Mouse (Mus musculus) megakaryocyte progenitor cell, adult 5-6 weeks (primary cell): ENCODE measurements around the gene Ajm1. TPM values are rescaled to one million over a fixed set of nuclear protein-coding genes. Genes with fewer than 3 reads are reported as not detected.
A peak's percentile ranks its signal among the peaks of the same experiment; 100 is the strongest.

Experiments
- ATAC-seq: replicated peaks from 2 replicates; pipeline ENCODE4 v1.8.0; 2016; ENCODE audit warnings: mild to moderate bottlenecking, moderate TSS enrichment, inconsistent platforms; ENCODE audit not compliant: poor library complexity
- total RNA-seq, 2 experiments: library from RNA; stranded (forward) in 1 of 2; stranded (reverse) in 1 of 2; fragments of 157-497, 149-512 nt in 1 of 2; fragments of 200-1000 nt in 1 of 2; gene quantifications; 2 replicates each; pipeline versions ENCODE4 v1.2.3 to v1.2.4; 2015 to 2017

Ajm1 gene
- total RNA-seq, 2 experiments from 2014 or later, result not detected

- ATAC-seq, result no peak
These were observed 46.7 kb downstream of the Ajm1 start for GRCm38 (mm10) chr2:25534866-25535182.

- ATAC-seq, result peak; percentile 46
These were observed 47.2 kb downstream of the Ajm1 start for GRCm38 (mm10) chr2:25534178-25534865.

- no peak for ATAC-seq
These were observed 47.9 kb downstream of the Ajm1 start for GRCm38 (mm10) chr2:25533707-25534106.

- no peak for ATAC-seq
These were observed 54.9 kb downstream of the Ajm1 start for GRCm38 (mm10) chr2:25526510-25527302.

Other genes with a start within 250 kb of the Ajm1 start
Only the 30 nearest of the 34 such genes appear.
- 42.2 and 60.4 TPM in 2 replicates for gene Uap1l1, start 216.1 kb downstream of the Ajm1 start, total RNA-seq (2015)
- 13.6 and 14.5 TPM in 2 replicates for gene Uap1l1, start 216.1 kb downstream of the Ajm1 start, total RNA-seq (2017)
- gene Sapcd2, start 209.4 kb downstream of the Ajm1 start, total RNA-seq (2015), result 6.0 and 10.8 TPM in 2 replicates
- gene Sapcd2, start 209.4 kb downstream of the Ajm1 start, total RNA-seq (2017), result 5.8 and 6.7 TPM in 2 replicates
- gene Entpd2, start 185.9 kb downstream of the Ajm1 start, total RNA-seq (2015), result not detected in 2 replicates
- not detected in 2 replicates for gene Entpd2, start 185.9 kb downstream of the Ajm1 start, total RNA-seq (2017)
- 1.5 TPM in 1 of 2 replicates, not detected in the other for gene Npdc1, start 182.4 kb downstream of the Ajm1 start, total RNA-seq (2015)
- gene Npdc1, start 182.4 kb downstream of the Ajm1 start, total RNA-seq (2017), result 0.27 TPM in 1 of 2 replicates, not detected in the other
- 11.1 and 12.5 TPM in 2 replicates for gene Fut7, start 158.5 kb downstream of the Ajm1 start, total RNA-seq (2015)
- gene Fut7, start 158.5 kb downstream of the Ajm1 start, total RNA-seq (2017), result 21.4 and 24.2 TPM in 2 replicates
- gene Abca2, start 153.1 kb downstream of the Ajm1 start, total RNA-seq (2015), result 66.7 and 70.5 TPM in 2 replicates
- 26.9 and 29.5 TPM in 2 replicates for gene Abca2, start 153.1 kb downstream of the Ajm1 start, total RNA-seq (2017)
- gene Clic3, start 124.9 kb downstream of the Ajm1 start, total RNA-seq (2015), result not detected in 2 replicates
- gene Clic3, start 124.9 kb downstream of the Ajm1 start, total RNA-seq (2017), result 0.27 TPM in 1 of 2 replicates, not detected in the other
- 32.8 and 40.9 TPM in 2 replicates for gene Paxx, start 120.7 kb downstream of the Ajm1 start, total RNA-seq (2015)
- 15.3 and 21.3 TPM in 2 replicates for gene Paxx, start 120.7 kb downstream of the Ajm1 start, total RNA-seq (2017)
- 0.42 TPM in 1 of 2 replicates, not detected in the other for gene Ptgds, start 111.7 kb downstream of the Ajm1 start, total RNA-seq (2015)
- not detected in 2 replicates for gene Ptgds, start 111.7 kb downstream of the Ajm1 start, total RNA-seq (2017)
- gene Lcn12, start 87.8 kb downstream of the Ajm1 start, total RNA-seq (2015), result 0.27 TPM in 1 of 2 replicates, not detected in the other
- gene Lcn12, start 87.8 kb downstream of the Ajm1 start, total RNA-seq (2017), result not detected in 2 replicates
- gene Fbxw5, start 81.0 kb downstream of the Ajm1 start, total RNA-seq (2015), result 27.1 and 27.6 TPM in 2 replicates
- 25.1 and 27.4 TPM in 2 replicates for gene Fbxw5, start 81.0 kb downstream of the Ajm1 start, total RNA-seq (2017)
- 2.6 and 5.6 TPM in 2 replicates for gene C8g, start 80.0 kb downstream of the Ajm1 start, total RNA-seq (2015)
- gene C8g, start 80.0 kb downstream of the Ajm1 start, total RNA-seq (2017), result 0.81 and 3.8 TPM in 2 replicates
- 9.7 and 10.8 TPM in 2 replicates for gene Traf2, start 34.8 kb downstream of the Ajm1 start, total RNA-seq (2015)
- gene Traf2, start 34.8 kb downstream of the Ajm1 start, total RNA-seq (2017), result 13.7 and 14.2 TPM in 2 replicates
- 141 and 144 TPM in 2 replicates for gene Edf1, start 23.9 kb downstream of the Ajm1 start, total RNA-seq (2015)
- 95.5 and 128 TPM in 2 replicates for gene Edf1, start 23.9 kb downstream of the Ajm1 start, total RNA-seq (2017)
- 0.42 and 0.86 TPM in 2 replicates for gene Mamdc4, start 6.9 kb downstream of the Ajm1 start, total RNA-seq (2015)
- gene Mamdc4, start 6.9 kb downstream of the Ajm1 start, total RNA-seq (2017), result 0.12 and 9.3 TPM in 2 replicates
- 48.1 and 56.5 TPM in 2 replicates for gene Phpt1, start 6.5 kb downstream of the Ajm1 start, total RNA-seq (2015)
- 29.6 and 35.4 TPM in 2 replicates for gene Phpt1, start 6.5 kb downstream of the Ajm1 start, total RNA-seq (2017)
- gene Rabl6, start 26.8 kb upstream of the Ajm1 start, total RNA-seq (2015), result 37.4 and 49.5 TPM in 2 replicates
- 54.9 and 86.7 TPM in 2 replicates for gene Rabl6, start 26.8 kb upstream of the Ajm1 start, total RNA-seq (2017)
- gene Ccdc183, start 35.9 kb upstream of the Ajm1 start, total RNA-seq (2015), result not detected in 2 replicates
- gene Ccdc183, start 35.9 kb upstream of the Ajm1 start, total RNA-seq (2017), result not detected in 2 replicates
- 9.9 and 17.4 TPM in 2 replicates for gene Tmem141, start 40.2 kb upstream of the Ajm1 start, total RNA-seq (2015)
- 18.1 and 18.6 TPM in 2 replicates for gene Tmem141, start 40.2 kb upstream of the Ajm1 start, total RNA-seq (2017)
- 0.68 and 1.4 TPM in 2 replicates for gene Fcna, start 46.3 kb upstream of the Ajm1 start, total RNA-seq (2015)
- gene Fcna, start 46.3 kb upstream of the Ajm1 start, total RNA-seq (2017), result 0.50 and 1.7 TPM in 2 replicates
- gene Lcn8, start 71.4 kb upstream of the Ajm1 start, total RNA-seq (2015), result not detected in 2 replicates
- gene Lcn8, start 71.4 kb upstream of the Ajm1 start, total RNA-seq (2017), result not detected in 2 replicates
- not detected in 2 replicates for gene Lcn5, start 76.2 kb upstream of the Ajm1 start, total RNA-seq (2015)
- gene Lcn5, start 76.2 kb upstream of the Ajm1 start, total RNA-seq (2017), result not detected in 2 replicates
- gene Lcn6, start 95.0 kb upstream of the Ajm1 start, total RNA-seq (2015), result not detected in 2 replicates
- gene Lcn6, start 95.0 kb upstream of the Ajm1 start, total RNA-seq (2017), result not detected in 2 replicates
- gene Lcn10, start 101.0 kb upstream of the Ajm1 start, total RNA-seq (2015), result not detected in 2 replicates
- not detected in 2 replicates for gene Lcn10, start 101.0 kb upstream of the Ajm1 start, total RNA-seq (2017)
- not detected in 2 replicates for gene Obp2a, start 118.3 kb upstream of the Ajm1 start, total RNA-seq (2015)
- not detected in 2 replicates for gene Obp2a, start 118.3 kb upstream of the Ajm1 start, total RNA-seq (2017)
- gene Bmyc, start 125.0 kb upstream of the Ajm1 start, total RNA-seq (2015), result 16.0 and 19.1 TPM in 2 replicates
- gene Bmyc, start 125.0 kb upstream of the Ajm1 start, total RNA-seq (2017), result 6.5 and 8.6 TPM in 2 replicates
- gene Obp2b, start 155.3 kb upstream of the Ajm1 start, total RNA-seq (2015), result not detected in 2 replicates
- gene Obp2b, start 155.3 kb upstream of the Ajm1 start, total RNA-seq (2017), result not detected in 2 replicates
- gene Lcn3, start 183.8 kb upstream of the Ajm1 start, total RNA-seq (2015), result not detected in 2 replicates
- not detected in 2 replicates for gene Lcn3, start 183.8 kb upstream of the Ajm1 start, total RNA-seq (2017)
- not detected in 2 replicates for gene Lcn11, start 195.3 kb upstream of the Ajm1 start, total RNA-seq (2015)
- gene Lcn11, start 195.3 kb upstream of the Ajm1 start, total RNA-seq (2017), result not detected in 2 replicates
- gene Gm13539, start 200.5 kb upstream of the Ajm1 start, total RNA-seq (2015), result not detected in 2 replicates
- not detected in 2 replicates for gene Gm13539, start 200.5 kb upstream of the Ajm1 start, total RNA-seq (2017)